Mouse (Mus musculus) ES-Bruce4 (cell line): ENCODE data around the gene Mgat5.

Experiments used
- CTCF ChIP-seq: IDR thresholded peaks from one replicate; pipeline ENCODE4 v1.8.1; 2011; ENCODE audit warnings: low read depth, low read length
- EP300 ChIP-seq: IDR thresholded peaks from 2 replicates; pipeline ENCODE4 v1.6.1; 2011; ENCODE audit warnings: low read depth, low read length; ENCODE audit not compliant: insufficient read depth
- POLR2A ChIP-seq: IDR thresholded peaks from one replicate; pipeline ENCODE4 v1.8.1; 2011; ENCODE audit warnings: low read length; ENCODE audit not compliant: insufficient read depth

DNA sequence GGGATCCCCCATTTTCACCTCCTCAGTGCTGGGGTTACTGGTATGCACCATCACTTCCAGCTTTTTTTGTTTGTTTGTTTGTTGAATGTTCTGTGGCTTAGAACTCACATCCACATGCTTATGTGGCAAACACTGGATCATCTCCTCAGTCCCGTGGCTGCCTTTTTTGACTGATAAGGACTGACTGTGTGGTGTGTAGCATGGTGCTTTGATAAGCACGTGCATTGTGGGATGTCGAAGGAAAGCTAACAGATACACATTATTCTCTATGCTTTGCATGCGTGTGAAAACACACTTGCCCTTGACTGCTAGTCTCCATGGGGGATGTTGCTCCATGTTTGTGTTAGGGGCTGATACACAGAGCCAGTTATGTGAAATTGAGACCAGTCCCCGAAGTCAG is 164.7 kb downstream of the Mgat5 start:
- TF ChIP-seq CTCF (no peak), EP300 (no peak), POLR2A (no peak)
